Mouse (Mus musculus) kidney, postnatal 0 days (tissue): ENCODE results near the gene Aunip. TPM values are rescaled to one million over a fixed set of nuclear protein-coding genes. Genes with fewer than 3 reads are reported as not detected.
A peak's percentile ranks its signal among the peaks of the same experiment; 100 is the strongest.

Experiments
- ATAC-seq: fragments of 200-750 bp; cut with Nextera tagmentation; replicated peaks from 2 replicates; pipeline ENCODE4 v1.8.0; 2017; ENCODE audit warnings: low read depth, moderate number of reproducible peaks, moderate TSS enrichment, moderate library complexity; ENCODE audit not compliant: low FRiP score
- DNase-seq: peaks from one replicate; pipeline ENCODE4 v3.0.0-alpha.2; 2016; ENCODE audit warnings: low spot score
- H3K27ac ChIP-seq: fragments of 300-500 bp; sonication (generic); 2 replicates; pipeline ENCODE4 v1.5.1; 2014; ENCODE audit warnings: mild to moderate bottlenecking
- H3K27me3 ChIP-seq: fragments of 300-500 bp; sonication (generic); 2 replicates; pipeline ENCODE4 v1.6.1; 2014; ENCODE audit warnings: low read length, mixed read lengths; ENCODE audit not compliant: insufficient read depth
- H3K36me3 ChIP-seq: fragments of 300-500 bp; sonication (generic); 2 replicates; pipeline ENCODE4 v1.6.1; 2014; ENCODE audit warnings: low read length, mixed read lengths; ENCODE audit not compliant: insufficient read depth
- H3K4me1 ChIP-seq: fragments of 300-500 bp; sonication (generic); replicated peaks from 2 replicates; pipeline ENCODE4 v1.6.1; 2014; ENCODE audit warnings: antibody characterized with exemption, low read length, mixed read lengths; ENCODE audit not compliant: insufficient read depth
- H3K4me2 ChIP-seq: fragments of 300-500 bp; sonication (generic); 2 replicates; pipeline ENCODE4 v1.6.1; 2014; ENCODE audit warnings: mild to moderate bottlenecking, low read length, moderate library complexity, mixed read lengths
- H3K4me3 ChIP-seq: fragments of 300-500 bp; sonication (generic); replicated peaks from 2 replicates; pipeline ENCODE4 v1.5.1; 2014; ENCODE audit warnings: low read depth, low read length
- H3K9ac ChIP-seq: fragments of 300-500 bp; sonication (generic); 2 replicates; pipeline ENCODE4 v1.6.1; 2014; ENCODE audit warnings: low read depth, low read length
- H3K9me3 ChIP-seq: fragments of 300-500 bp; sonication (generic); replicated peaks from 2 replicates; pipeline ENCODE4 v1.6.1; 2016; ENCODE audit warnings: low read length, inconsistent platforms, mixed read lengths
- CTCF ChIP-seq: IDR thresholded peaks from 2 replicates; pipeline ENCODE4 v1.5.1; 2016; ENCODE audit warnings: antibody characterized with exemption, low read depth, mild to moderate bottlenecking, moderate library complexity
- WGBS: fragments of 180-500 bp; shearing (Covaris S2); extraction: QIAGEN DNeasy Blood & Tissue Kit; methylation state at CpG from one replicate; pipeline ENCODE4 v1.1.7; 2014; 5-methylcytosine and 5-hydroxymethylcytosine counted together
- polyA plus RNA-seq: library from polyadenylated mRNA; unstranded; fragments of >200 nt; fragmentation: Nextera tagmentation; extraction: Ambion mirVana; gene quantifications from 2 replicates; pipeline ENCODE4 v1.2.1, GENCODE M21; 2015

The Aunip gene
- polyA plus RNA-seq, 1 experiment from 2014 or later, result 5.2 TPM

GRCm38 (mm10) chr4:134468578-134469266 is 42.1 kb upstream of the Aunip start:
- TF ChIP-seq CTCF, result no peak
- Histone ChIP-seq H3K27ac (peak overlapping the region; percentile 86), H3K9ac (peak overlapping the region; percentile 81), H3K4me3 (peak overlapping the region; percentile 76), H3K9me3 (no peaks in the 10 kb centered on the region), H3K36me3 (peaks cover 7% of the 10 kb centered on the region; the same call in 1 of the 2 replicates), H3K27me3 (no peaks in the 10 kb centered on the region), H3K4me1 (peaks cover 9% of the 10 kb centered on the region; the same call in 1 of the 2 replicates), H3K4me2 (peak overlapping the region; percentile 98)
- WGBS, result under 1% methylated on average over 68 of the region's 68 CpGs
- peak; percentile 96 for DNase-seq
- ATAC-seq, result peak; percentile 89

- Histone ChIP-seq H3K4me2 (peak overlapping the region; percentile 98), H3K4me1 (peaks cover 9% of the 10 kb centered on the region; the same call in 1 of the 2 replicates), H3K9me3 (no peaks in the 10 kb centered on the region), H3K36me3 (peaks cover 11% of the 10 kb centered on the region), H3K9ac (peak overlapping the region; percentile 36), H3K4me3 (peak overlapping the region; percentile 76), H3K27ac (no peak overlapping the region), H3K27me3 (no peaks in the 10 kb centered on the region)
- TF ChIP-seq CTCF, result no peak
- no peak for ATAC-seq
- WGBS, result 12% methylated on average over 6 of the region's 6 CpGs
- DNase-seq, result peak; percentile 31
Measured at GRCm38 (mm10) chr4:134469341-134469796, 41.4 kb upstream of the Aunip start.

- Histone ChIP-seq H3K4me2 (peak overlapping the region; percentile 98), H3K9me3 (no peaks in the 10 kb centered on the region), H3K4me1 (peaks cover 9% of the 10 kb centered on the region; the same call in 1 of the 2 replicates), H3K36me3 (peaks cover 12% of the 10 kb centered on the region), H3K9ac (no peak overlapping the region), H3K27me3 (no peaks in the 10 kb centered on the region), H3K4me3 (peak overlapping the region; percentile 76), H3K27ac (no peak overlapping the region)
- no peak for TF ChIP-seq CTCF
- DNase-seq (no peak), ATAC-seq (no peak)
- 47% methylated on average over 3 of the region's 3 CpGs for WGBS
Measured at GRCm38 (mm10) chr4:134469985-134470384, 40.8 kb upstream of the Aunip start.

GRCm38 (mm10) chr4:134471469-134471868 is 39.3 kb upstream of the Aunip start:
- DNase-seq, result peak; percentile 31
- H3K4me3 ChIP-seq, result no peak overlapping the region

GRCm38 (mm10) chr4:134473764-134474163 is 37.0 kb upstream of the Aunip start:
- DNase-seq (no peak), ATAC-seq (no peak)
- Histone ChIP-seq H3K36me3 (peaks cover 12% of the 10 kb centered on the region), H3K9me3 (no peaks in the 10 kb centered on the region), H3K9ac (no peak overlapping the region), H3K4me1 (0 out of 2 replicates have a peak, but pooled peaks cover 4% of the 10 kb centered on the region), H3K4me2 (no peak overlapping the region), H3K27me3 (no peaks in the 10 kb centered on the region), H3K4me3 (no peak overlapping the region), H3K27ac (no peak overlapping the region)
- WGBS, result 83% methylated on average over 4 of the region's 4 CpGs
- TF ChIP-seq CTCF, result no peak

More at GRCm38 (mm10) chr4:134471469-134471868, 39.3 kb upstream of the Aunip start:
- no peak for ATAC-seq
- H3K9ac ChIP-seq, result no peak overlapping the region
- no peaks in the 10 kb centered on the region for H3K27me3 ChIP-seq
- H3K4me1 ChIP-seq, result peaks cover 9% of the 10 kb centered on the region; the same call in 1 of the 2 replicates
- peaks cover 12% of the 10 kb centered on the region for H3K36me3 ChIP-seq
- H3K9me3 ChIP-seq, result no peaks in the 10 kb centered on the region
- H3K4me2 ChIP-seq, result no peak overlapping the region
- peak; percentile 56 for TF ChIP-seq CTCF
- no peak overlapping the region for H3K27ac ChIP-seq

- Histone ChIP-seq H3K9me3 (no peaks in the 10 kb centered on the region), H3K4me1 (0 out of 2 replicates have a peak, but pooled peaks cover 4% of the 10 kb centered on the region), H3K9ac (no peak overlapping the region), H3K36me3 (peaks cover 12% of the 10 kb centered on the region), H3K4me3 (no peak overlapping the region), H3K27ac (no peak overlapping the region), H3K4me2 (no peak overlapping the region), H3K27me3 (no peaks in the 10 kb centered on the region)
- 57% methylated on average over 8 of the region's 8 CpGs for WGBS
- no peak for TF ChIP-seq CTCF
- no peak for ATAC-seq
- peak; percentile 17 for DNase-seq
Measured at GRCm38 (mm10) chr4:134474240-134474639, 36.6 kb upstream of the Aunip start.
